Mouse (Mus musculus) liver, embryonic 11.5 days (tissue): Measurements from ENCODE around the gene Id3. TPM values are rescaled to one million over a fixed set of nuclear protein-coding genes. Genes with fewer than 3 reads are reported as not detected.

ENCODE experiments used
- ATAC-seq: fragments of 200-750 bp; cut with Nextera tagmentation; replicated peaks from 2 replicates; pipeline ENCODE4 v1.8.0; 2017; ENCODE audit warnings: moderate number of reproducible peaks, mild to moderate bottlenecking, moderate TSS enrichment, moderate library complexity; ENCODE audit not compliant: low FRiP score
- DNase-seq: peaks from one replicate; pipeline ENCODE4 v3.0.0-alpha.2; 2017; ENCODE audit warnings: low spot score
- H3K27ac ChIP-seq: fragments of 300-500 bp; sonication (generic); 2 replicates; pipeline ENCODE4 v1.5.1; 2014; ENCODE audit warnings: mild to moderate bottlenecking, low read depth, low read length, control low read depth
- H3K27me3 ChIP-seq: fragments of 300-500 bp; sonication (generic); replicated peaks from 2 replicates; pipeline ENCODE4 v1.6.1; 2014; ENCODE audit warnings: low read length, mixed read lengths; ENCODE audit not compliant: control insufficient read depth, insufficient read depth
- H3K36me3 ChIP-seq: fragments of 300-500 bp; sonication (generic); 2 replicates; pipeline ENCODE4 v1.6.1; 2014; ENCODE audit warnings: mild to moderate bottlenecking, low read length, moderate library complexity, mixed read lengths; ENCODE audit not compliant: control insufficient read depth, insufficient read depth
- H3K4me1 ChIP-seq: fragments of 300-500 bp; sonication (generic); replicated peaks from 2 replicates; pipeline ENCODE4 v1.6.1; 2014; ENCODE audit warnings: low read length, mixed read lengths; ENCODE audit not compliant: control insufficient read depth, insufficient read depth
- H3K4me2 ChIP-seq: fragments of 300-500 bp; sonication (generic); 2 replicates; pipeline ENCODE4 v1.6.1; 2014; ENCODE audit warnings: mild to moderate bottlenecking, control low read depth, moderate library complexity
- H3K4me3 ChIP-seq: fragments of 300-500 bp; sonication (generic); 2 replicates; pipeline ENCODE4 v1.5.1; 2014; ENCODE audit warnings: low read depth, low read length, control low read depth
- H3K9ac ChIP-seq: fragments of 300-500 bp; sonication (generic); 2 replicates; pipeline ENCODE4 v1.6.1; 2014; ENCODE audit warnings: low read depth, low read length, control low read depth
- H3K9me3 ChIP-seq: fragments of 300-500 bp; sonication (generic); 2 replicates; pipeline ENCODE4 v1.6.1; 2016; ENCODE audit warnings: low read length, inconsistent platforms, mixed read lengths; ENCODE audit not compliant: control insufficient read depth
- WGBS: fragments of 180-500 bp; shearing (Covaris S2); extraction: QIAGEN DNeasy Blood & Tissue Kit; methylation state at CpG from one replicate; pipeline ENCODE4 v1.1.7; 2014; 5-methylcytosine and 5-hydroxymethylcytosine counted together
- polyA plus RNA-seq: library from polyadenylated mRNA; unstranded; fragments of >200 nt; fragmentation: Nextera tagmentation; extraction: Ambion mirVana; gene quantifications from 2 replicates; pipeline ENCODE4 v1.2.1, GENCODE M21; 2014

Id3 gene
- polyA plus RNA-seq, 1 experiment from 2014 or later: 200 TPM

GRCm38 (mm10) chr4:136186739-136187472, 43.6 kb downstream of the Id3 start:
- no peaks in the 10 kb centered on the region for H3K27me3 ChIP-seq

GRCm38 (mm10) chr4:136188973-136189737, 45.9 kb downstream of the Id3 start:
- WGBS: 82% methylated on average over 6 of the region's 6 CpGs
- H3K36me3 ChIP-seq: peaks cover 16% of the 10 kb centered on the region; the same call in 1 of the 2 replicates
- peak overlapping the region; percentile 2; the same call in 1 of the 2 replicates for H3K9ac ChIP-seq
- peak overlapping the region; percentile 46; the same call in 1 of the 2 replicates for H3K27ac ChIP-seq
- H3K4me2 ChIP-seq: peak overlapping the region; percentile 7; the same call in 1 of the 2 replicates
- peaks cover 28% of the 10 kb centered on the region for H3K4me1 ChIP-seq
- H3K4me3 ChIP-seq: no peak overlapping the region
- no peak for DNase-seq
- H3K9me3 ChIP-seq: no peaks in the 10 kb centered on the region
- H3K27me3 ChIP-seq: no peaks in the 10 kb centered on the region
- ATAC-seq: no peak

More at GRCm38 (mm10) chr4:136186739-136187472, 43.6 kb downstream of the Id3 start:
- DNase-seq: no peak
- H3K4me1 ChIP-seq: peaks cover 23% of the 10 kb centered on the region
- H3K4me3 ChIP-seq: no peak overlapping the region
- peaks cover 12% of the 10 kb centered on the region; the same call in 1 of the 2 replicates for H3K36me3 ChIP-seq
- 75% methylated on average over 23 of the region's 23 CpGs for WGBS
- no peak for ATAC-seq
- H3K9ac ChIP-seq: no peak overlapping the region
- H3K9me3 ChIP-seq: no peaks in the 10 kb centered on the region
- H3K27ac ChIP-seq: no peak overlapping the region
- peak overlapping the region; percentile 21 for H3K4me2 ChIP-seq

GRCm38 (mm10) chr4:136189912-136190311, 46.6 kb downstream of the Id3 start:
- Histone ChIP-seq H3K4me3 (no peak overlapping the region), H3K27me3 (no peaks in the 10 kb centered on the region), H3K4me2 (peak overlapping the region; percentile 7), H3K9me3 (no peaks in the 10 kb centered on the region), H3K27ac (peak overlapping the region; percentile 51), H3K36me3 (peaks cover 14% of the 10 kb centered on the region; the same call in 1 of the 2 replicates), H3K9ac (peak overlapping the region; percentile 2; the same call in 1 of the 2 replicates), H3K4me1 (peaks cover 28% of the 10 kb centered on the region)
- DNase-seq: no peak
- WGBS: 76% methylated on average over 8 of the region's 8 CpGs
- ATAC-seq: peak; percentile 90

GRCm38 (mm10) chr4:136193571-136193970, 50.3 kb downstream of the Id3 start:
- no peaks in the 10 kb centered on the region for H3K27me3 ChIP-seq
- no peak overlapping the region for H3K27ac ChIP-seq
- H3K36me3 ChIP-seq: peaks cover 10% of the 10 kb centered on the region; the same call in 1 of the 2 replicates
- H3K9ac ChIP-seq: no peak overlapping the region
- no peak overlapping the region for H3K4me3 ChIP-seq
- ATAC-seq (no peak), DNase-seq (no peak)
- H3K4me2 ChIP-seq: no peak overlapping the region
- WGBS: 86% methylated on average over 3 of the region's 3 CpGs
- H3K4me1 ChIP-seq: peaks cover 16% of the 10 kb centered on the region; the same call in 1 of the 2 replicates
- no peaks in the 10 kb centered on the region for H3K9me3 ChIP-seq

- Histone ChIP-seq H3K27ac (no peak overlapping the region), H3K9ac (no peak overlapping the region), H3K4me2 (no peak overlapping the region), H3K4me3 (no peak overlapping the region), H3K36me3 (peaks cover 10% of the 10 kb centered on the region; the same call in 1 of the 2 replicates), H3K9me3 (no peaks in the 10 kb centered on the region), H3K27me3 (no peaks in the 10 kb centered on the region), H3K4me1 (peaks cover 13% of the 10 kb centered on the region; the same call in 1 of the 2 replicates)
- DNase-seq: no peak
- no peak for ATAC-seq
- 55% methylated on average over 7 of the region's 7 CpGs for WGBS
Observed at GRCm38 (mm10) chr4:136195029-136195428, 51.7 kb downstream of the Id3 start.

Other genes starting within 250 kb of the Id3 start
- 6.3 and 7.1 TPM in 2 replicates for gene Cnr2, start 248.1 kb upstream of the Id3 start, polyA plus RNA-seq
- gene Fuca1, start 222.8 kb upstream of the Id3 start, polyA plus RNA-seq: 39.6 and 47.7 TPM in 2 replicates
- gene Hmgcl, start 197.0 kb upstream of the Id3 start, polyA plus RNA-seq: 97.1 and 104 TPM in 2 replicates
- gene Gale, start 179.8 kb upstream of the Id3 start, polyA plus RNA-seq: 47.7 and 49.8 TPM in 2 replicates
- 104 and 106 TPM in 2 replicates for gene Lypla2, start 170.9 kb upstream of the Id3 start, polyA plus RNA-seq
- 96.9 and 106 TPM in 2 replicates for gene Pithd1, start 156.2 kb upstream of the Id3 start, polyA plus RNA-seq
- gene Eloa, start 121.7 kb upstream of the Id3 start, polyA plus RNA-seq: 48.6 and 51.6 TPM in 2 replicates
- gene Rpl11, start 90.1 kb upstream of the Id3 start, polyA plus RNA-seq: 567 and 611 TPM in 2 replicates
- 9.0 and 9.2 TPM in 2 replicates for gene E2f2, start 28.9 kb downstream of the Id3 start, polyA plus RNA-seq
- 1.8 and 2.9 TPM in 2 replicates for gene Asap3, start 62.9 kb downstream of the Id3 start, polyA plus RNA-seq
- 16.4 and 17.3 TPM in 2 replicates for gene Tcea3, start 104.2 kb downstream of the Id3 start, polyA plus RNA-seq
- gene Zfp46, start 141.2 kb downstream of the Id3 start, polyA plus RNA-seq: 10.5 and 11.9 TPM in 2 replicates
- 99.3 and 101 TPM in 2 replicates for gene Hnrnpr, start 167.4 kb downstream of the Id3 start, polyA plus RNA-seq